Mouse (Mus musculus): ENCODE measurements around the gene Upk1b. TPM values are rescaled to one million over a fixed set of nuclear protein-coding genes. Genes with fewer than 3 reads are reported as not detected.
A peak's percentile ranks its signal among the peaks of the same experiment; 100 is the strongest.

Gene Upk1b
- total RNA-seq, 2 experiments from 2014 or later = not detected

DNA sequence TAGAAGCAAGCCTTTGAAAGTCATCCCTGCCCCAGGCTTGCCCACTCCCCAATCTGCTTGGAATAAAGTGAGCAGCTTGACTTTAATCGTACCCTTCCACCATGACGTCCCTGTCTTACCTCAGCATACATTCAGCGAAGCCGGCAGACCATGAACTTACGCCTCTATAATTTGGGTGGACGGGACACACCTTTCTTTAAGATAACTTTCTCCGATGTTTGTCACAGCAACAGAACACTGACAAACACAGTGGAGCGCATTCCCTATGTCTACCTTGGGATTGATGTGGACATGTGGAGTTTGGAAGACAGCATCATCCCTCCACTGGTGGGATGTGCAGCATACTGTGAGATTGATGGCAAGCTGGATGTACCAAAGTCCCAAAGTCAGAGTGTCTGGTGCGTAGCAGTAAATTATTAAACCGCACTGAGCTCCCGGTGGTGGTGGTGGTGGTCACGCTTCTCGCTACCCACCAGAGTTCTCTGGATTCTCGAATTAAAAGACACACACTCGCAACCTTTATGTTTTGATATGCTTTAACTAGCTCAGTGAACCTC lies 71.5 kb downstream of the Upk1b start:
- intact Hi-C loops (cut with DNase I) = loop anchor here (10.0 kb wide), 2 partner anchors 104 to 194 kb away; no protein-coding TSS in a partner anchor
- no peak for DNase-seq

DNA sequence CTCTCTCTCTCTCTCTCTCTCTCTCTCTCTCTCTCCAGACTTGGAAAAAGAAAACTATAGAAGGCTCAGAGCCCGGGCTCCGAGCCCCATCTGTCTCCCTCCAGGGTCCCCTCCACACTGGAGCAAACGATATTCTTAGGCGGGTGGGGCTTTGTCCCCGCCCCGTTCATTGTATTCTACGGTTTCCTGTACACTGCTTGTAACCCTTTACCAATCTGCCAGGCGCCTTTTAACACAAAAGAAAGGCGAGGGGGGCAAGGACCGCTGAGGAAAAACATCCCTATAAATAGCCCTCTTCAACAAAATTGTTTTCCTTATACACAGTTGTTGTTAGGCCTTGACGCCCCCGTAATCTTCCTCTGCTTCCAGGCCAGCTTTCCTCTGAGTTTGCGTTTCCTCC lies 75.2 kb downstream of the Upk1b start:
- peak in 1 of 2 experiments; percentile 19 for DNase-seq
- intact Hi-C loops (cut with DNase I) = loop anchor here (10.0 kb wide), 2 partner anchors 100 to 190 kb away; no protein-coding TSS in a partner anchor

GRCm38 (mm10) chr16:38724256-38724655 lies 75.9 kb downstream of the Upk1b start:
- DNase-seq = no peak
- intact Hi-C loops (cut with DNase I) = loop anchor here (10.0 kb wide), 2 partner anchors 99 to 189 kb away; no protein-coding TSS in a partner anchor

Other genes starting within 250 kb of the Upk1b start
- gene Tmem39a, start 241.6 kb downstream of the Upk1b start, total RNA-seq (2021) = 10 to 100 TPM; 15.2 to 15.8 TPM
- gene Arhgap31, start 87.1 kb downstream of the Upk1b start, total RNA-seq (2021) = 10 to 100 TPM; 12.3 to 12.4 TPM
- 1 to 10 TPM; 3.8 to 4.4 TPM for gene B4galt4, start 58.1 kb downstream of the Upk1b start, total RNA-seq (2021)
- gene 4930435E12Rik, start 28.4 kb upstream of the Upk1b start, total RNA-seq (2021) = not detected
- gene Igsf11, start 92.3 kb upstream of the Upk1b start, total RNA-seq (2021) = under 1 TPM; 0.20 to 0.54 TPM